Mouse (Mus musculus) embryonic facial prominence, embryonic 11.5 days (tissue): ENCODE measurements around the gene Mill2. TPM values are rescaled to one million over a fixed set of nuclear protein-coding genes. Genes with fewer than 3 reads are reported as not detected.
A peak's percentile ranks its signal among the peaks of the same experiment; 100 is the strongest.

Experiments
- ATAC-seq: fragments of 200-750 bp; cut with Nextera tagmentation; replicated peaks from 2 replicates; pipeline ENCODE4 v1.8.0; 2017; ENCODE audit warnings: low read depth; ENCODE audit not compliant: insufficient number of reproducible peaks, low FRiP score, low TSS enrichment
- DNase-seq: peaks from one replicate; pipeline ENCODE4 v3.0.0-alpha.2; 2015; ENCODE audit warnings: low spot score
- H3K27ac ChIP-seq: fragments of 300-500 bp; sonication (generic); replicated peaks from 2 replicates; pipeline ENCODE4 v1.5.1; 2014; ENCODE audit warnings: mild to moderate bottlenecking, low read depth, low read length, control low read depth
- H3K27me3 ChIP-seq: fragments of 300-500 bp; sonication (generic); 2 replicates; pipeline ENCODE4 v1.6.1; 2014; ENCODE audit warnings: mild to moderate bottlenecking, low read length, moderate library complexity, mixed read lengths; ENCODE audit not compliant: control insufficient read depth, insufficient read depth
- H3K36me3 ChIP-seq: fragments of 300-500 bp; sonication (generic); replicated peaks from 2 replicates; pipeline ENCODE4 v1.6.1; 2014; ENCODE audit warnings: low read depth, mild to moderate bottlenecking, low read length, moderate library complexity, mixed read lengths; ENCODE audit not compliant: control insufficient read depth, insufficient read depth
- H3K4me1 ChIP-seq: fragments of 300-500 bp; sonication (generic); 2 replicates; pipeline ENCODE4 v1.6.1; 2014; ENCODE audit warnings: low read length, mixed read lengths; ENCODE audit not compliant: control insufficient read depth, insufficient read depth
- H3K4me2 ChIP-seq: fragments of 300-500 bp; sonication (generic); 2 replicates; pipeline ENCODE4 v1.6.1; 2014; ENCODE audit warnings: low read depth, mild to moderate bottlenecking, control low read depth, low read length, moderate library complexity
- H3K4me3 ChIP-seq: fragments of 300-500 bp; sonication (generic); 2 replicates; pipeline ENCODE4 v1.5.1; 2014; ENCODE audit warnings: low read depth, low read length, control low read depth
- H3K9ac ChIP-seq: fragments of 300-500 bp; sonication (generic); replicated peaks from 2 replicates; pipeline ENCODE4 v1.6.1; 2014; ENCODE audit warnings: mild to moderate bottlenecking, control low read depth, low read length
- H3K9me3 ChIP-seq: fragments of 300-500 bp; sonication (generic); replicated peaks from 2 replicates; pipeline ENCODE4 v1.6.1; 2016; ENCODE audit warnings: mild to moderate bottlenecking, low read length, inconsistent platforms, mixed read lengths; ENCODE audit not compliant: control insufficient read depth
- WGBS: fragments of 180-500 bp; shearing (Covaris S2); extraction: QIAGEN DNeasy Blood & Tissue Kit; methylation state at CpG from one replicate; pipeline ENCODE4 v1.1.7; 2014; 5-methylcytosine and 5-hydroxymethylcytosine counted together
- polyA plus RNA-seq: library from polyadenylated mRNA; unstranded; fragments of >200 nt; fragmentation: Nextera tagmentation; extraction: Ambion mirVana; gene quantifications from 2 replicates; pipeline ENCODE4 v1.2.1, GENCODE M21; 2014

Gene Mill2
- polyA plus RNA-seq, 1 experiment from 2014 or later = 0.20 TPM

DNA sequence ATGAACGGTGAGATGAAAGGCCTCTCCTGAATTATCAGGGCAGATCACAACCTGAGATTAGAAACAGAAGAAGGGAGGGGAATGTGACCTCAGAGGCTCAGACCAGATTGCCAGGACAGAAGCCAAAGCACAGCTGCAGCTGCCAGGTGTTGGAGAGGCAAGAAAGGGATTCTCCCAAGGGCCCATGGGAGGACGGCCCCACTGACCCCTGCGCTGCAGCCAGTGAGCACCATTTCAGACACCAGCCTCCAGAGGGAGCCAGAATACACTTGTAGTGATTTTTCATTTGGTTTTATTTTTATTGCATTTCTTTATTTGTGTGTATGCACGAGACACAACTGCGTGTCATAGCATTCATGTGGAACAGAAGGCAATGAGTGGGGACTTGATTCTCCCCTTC lies 56.8 kb downstream of the Mill2 start:
- no peak overlapping the region for H3K4me2 ChIP-seq
- 39% methylated on average over 5 of the region's 5 CpGs for WGBS
- DNase-seq (peak; percentile 63), ATAC-seq (no peak)
- H3K9me3 ChIP-seq = no peaks in the 10 kb centered on the region
- H3K4me1 ChIP-seq = peaks cover 7% of the 10 kb centered on the region
- H3K36me3 ChIP-seq = no peaks in the 10 kb centered on the region
- H3K27ac ChIP-seq = no peak overlapping the region
- no peak overlapping the region for H3K9ac ChIP-seq
- H3K4me3 ChIP-seq = no peak overlapping the region
- H3K27me3 ChIP-seq = 0 out of 2 replicates have a peak, but pooled peaks cover 4% of the 10 kb centered on the region

DNA sequence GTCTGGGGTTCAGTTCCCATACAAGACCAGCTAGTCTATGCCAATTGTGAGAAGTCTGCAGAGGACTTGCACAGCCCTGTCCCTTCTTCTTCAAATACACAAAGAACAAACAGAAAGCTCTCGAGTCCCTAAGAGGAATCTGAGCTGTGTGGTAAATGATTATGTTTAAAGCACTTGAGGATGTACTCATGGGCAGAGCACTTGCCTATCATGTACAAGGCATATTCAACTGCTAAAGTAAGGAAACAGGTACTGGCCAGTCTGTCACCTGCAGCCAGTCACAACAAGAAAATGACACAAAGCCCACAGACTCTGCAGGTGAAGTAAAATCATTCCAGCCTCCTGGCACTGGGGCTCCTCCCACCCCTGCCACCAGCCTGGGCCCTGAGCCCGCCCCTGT lies 60.7 kb downstream of the Mill2 start:
- no peaks in the 10 kb centered on the region for H3K36me3 ChIP-seq

DNA sequence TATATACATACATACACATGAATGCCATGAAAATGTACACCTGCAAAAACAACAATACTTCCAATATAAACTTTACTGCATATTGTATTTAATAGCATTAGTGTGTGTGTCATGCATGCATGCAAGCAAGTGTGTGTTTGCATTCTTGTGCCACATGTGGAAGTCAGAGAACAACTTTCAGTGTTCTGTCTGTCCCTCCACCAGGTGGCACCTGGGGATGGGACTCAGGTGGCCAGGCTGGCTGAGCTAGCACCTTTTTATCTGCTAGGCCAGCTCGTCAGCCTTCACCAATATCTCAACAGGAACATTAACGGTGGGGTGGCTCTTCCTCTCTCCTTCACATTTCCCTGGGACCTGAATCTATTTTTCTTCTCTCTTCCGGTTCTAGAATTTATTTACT lies 62.7 kb downstream of the Mill2 start:
- H3K36me3 ChIP-seq = no peaks in the 10 kb centered on the region
- 77% methylated on average over 3 of the region's 3 CpGs for WGBS
- no peak overlapping the region for H3K9ac ChIP-seq

More for the DNA sequence above, 60.7 kb downstream of the Mill2 start:
- H3K4me2 ChIP-seq = no peak overlapping the region
- no peaks in the 10 kb centered on the region for H3K27me3 ChIP-seq
- H3K9me3 ChIP-seq = no peaks in the 10 kb centered on the region
- 76% methylated on average over 2 of the region's 2 CpGs for WGBS
- H3K4me1 ChIP-seq = no peaks in the 10 kb centered on the region
- no peak overlapping the region for H3K9ac ChIP-seq
- DNase-seq (no peak), ATAC-seq (no peak)
- no peak overlapping the region for H3K4me3 ChIP-seq
- no peak overlapping the region for H3K27ac ChIP-seq

DNA sequence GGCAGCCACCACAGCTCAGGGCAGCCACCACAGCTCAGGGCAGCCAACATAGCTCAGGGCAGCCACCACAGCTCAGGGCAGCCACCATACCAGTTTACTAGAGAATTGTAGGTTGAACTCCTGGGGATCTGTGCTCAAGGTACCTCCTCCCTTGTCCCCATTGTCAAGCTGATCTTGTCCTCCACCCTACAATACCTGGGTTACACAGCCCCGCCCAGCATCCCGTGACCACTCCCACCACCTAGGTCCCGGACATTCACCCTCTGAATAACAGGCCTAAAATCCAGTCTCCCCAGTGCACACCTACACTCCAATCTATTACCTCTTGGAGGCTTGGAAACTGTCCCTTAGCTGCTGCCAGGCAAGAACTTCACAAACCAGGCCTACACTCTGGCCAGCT lies 65.2 kb downstream of the Mill2 start:
- Histone ChIP-seq H3K27ac (no peak overlapping the region), H3K4me1 (no peaks in the 10 kb centered on the region; the same call in 1 of the 2 replicates), H3K36me3 (no peaks in the 10 kb centered on the region), H3K9me3 (no peaks in the 10 kb centered on the region), H3K27me3 (no peaks in the 10 kb centered on the region), H3K4me2 (no peak overlapping the region), H3K9ac (no peak overlapping the region), H3K4me3 (no peak overlapping the region)
- DNase-seq (no peak), ATAC-seq (no peak)
- WGBS = 74% methylated on average over 3 of the region's 3 CpGs

More for the DNA sequence above, 62.7 kb downstream of the Mill2 start:
- H3K4me3 ChIP-seq = no peak overlapping the region
- ATAC-seq (no peak), DNase-seq (no peak)
- no peaks in the 10 kb centered on the region for H3K4me1 ChIP-seq
- no peak overlapping the region for H3K27ac ChIP-seq
- no peaks in the 10 kb centered on the region for H3K9me3 ChIP-seq
- no peak overlapping the region for H3K4me2 ChIP-seq
- no peaks in the 10 kb centered on the region for H3K27me3 ChIP-seq

DNA sequence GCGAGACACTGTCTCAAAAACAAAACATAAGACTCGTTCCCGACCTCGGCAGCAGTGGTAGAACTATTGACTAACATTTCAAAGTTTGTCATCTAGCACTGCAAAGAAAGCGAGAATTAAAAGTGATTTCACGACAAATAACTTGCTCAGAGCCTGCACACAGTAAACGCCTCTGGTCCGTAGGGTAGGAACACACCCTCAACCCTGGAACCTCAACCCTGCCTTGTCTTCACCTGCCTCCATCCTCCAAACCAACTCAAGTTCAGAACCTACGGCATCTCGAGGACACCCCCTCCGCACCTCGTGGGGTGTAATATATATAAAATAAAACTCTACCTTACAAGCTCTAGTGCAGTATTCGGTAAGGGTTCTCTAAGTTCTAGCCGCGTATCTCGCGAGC lies 70.0 kb downstream of the Mill2 start:
- no peaks in the 10 kb centered on the region; the same call in 1 of the 2 replicates for H3K4me1 ChIP-seq
- H3K4me2 ChIP-seq = peak overlapping the region; percentile 57
- H3K36me3 ChIP-seq = no peaks in the 10 kb centered on the region
- H3K27ac ChIP-seq = no peak overlapping the region
- 8% methylated on average over 17 of the region's 17 CpGs for WGBS
- H3K9ac ChIP-seq = peak overlapping the region; percentile 64
- DNase-seq (no peak), ATAC-seq (peak; percentile 14; the same call in 1 of the 2 replicates)
- no peaks in the 10 kb centered on the region for H3K9me3 ChIP-seq
- no peaks in the 10 kb centered on the region for H3K27me3 ChIP-seq
- peak overlapping the region; percentile 83 for H3K4me3 ChIP-seq

DNA sequence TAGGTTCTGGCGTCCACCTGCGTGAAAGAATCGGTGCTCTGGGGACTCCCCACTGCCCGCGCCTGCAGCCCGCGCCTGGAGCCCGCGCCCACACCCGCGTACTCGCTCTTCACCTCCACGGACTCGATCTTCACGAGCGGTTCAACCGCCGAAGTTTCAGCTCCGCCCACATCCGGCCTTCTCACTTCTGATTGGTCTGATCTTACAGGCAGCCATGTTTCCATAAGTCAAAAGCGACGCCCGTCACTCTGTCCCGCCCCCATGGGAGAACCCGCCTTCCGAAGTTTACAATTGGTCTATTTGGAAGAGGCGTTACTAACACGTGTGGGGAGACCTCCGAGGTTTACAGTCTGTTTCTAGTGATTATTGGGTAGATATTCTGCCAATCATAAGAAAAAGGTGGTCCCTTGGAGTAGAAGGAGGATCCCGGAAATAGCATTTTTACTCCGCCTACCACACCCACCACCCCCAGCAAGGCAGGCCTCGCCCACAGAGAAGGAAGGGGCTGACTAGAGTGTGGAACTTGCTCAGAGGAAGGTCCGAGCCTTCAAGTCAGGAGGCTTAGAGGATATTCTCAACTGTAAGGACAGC lies 70.6 kb downstream of the Mill2 start, which contains the start of gene Ccdc61:
Gene Ccdc61 (minus strand): TSS at position 175 of the 591 bp plus-strand sequence.
- DNase-seq (peak; percentile 99), ATAC-seq (peak; percentile 98)
- H3K4me1 ChIP-seq = no peaks in the 10 kb centered on the region; the same call in 1 of the 2 replicates
- peak within 1 kb of the TSS; percentile 64 for H3K9ac ChIP-seq
- no peaks in the 10 kb centered on the region for H3K36me3 ChIP-seq
- no peak within 1 kb of the TSS for H3K27ac ChIP-seq
- no peaks in the 10 kb centered on the region for H3K9me3 ChIP-seq
- peak within 1 kb of the TSS; percentile 83 for H3K4me3 ChIP-seq
- H3K4me2 ChIP-seq = peak within 1 kb of the TSS; percentile 57
- no peaks in the 10 kb centered on the region for H3K27me3 ChIP-seq
- WGBS = under 1% methylated on average over 33 of the region's 33 CpGs

Other genes starting within 250 kb of the Mill2 start
- gene Psg23, start 223.5 kb upstream of the Mill2 start, polyA plus RNA-seq = not detected in 2 replicates
- gene Psg21, start 183.2 kb upstream of the Mill2 start, polyA plus RNA-seq = not detected in 2 replicates
- not detected in 2 replicates for gene Psg20, start 153.8 kb upstream of the Mill2 start, polyA plus RNA-seq
- gene Psg22, start 121.9 kb upstream of the Mill2 start, polyA plus RNA-seq = not detected in 2 replicates
- not detected in 2 replicates for gene Psg19, start 41.4 kb upstream of the Mill2 start, polyA plus RNA-seq
- gene Psg17, start 18.4 kb upstream of the Mill2 start, polyA plus RNA-seq = not detected in 2 replicates
- 0.49 and 0.70 TPM in 2 replicates for gene Pglyrp1, start 31.4 kb downstream of the Mill2 start, polyA plus RNA-seq
- 22.6 and 26.5 TPM in 2 replicates for gene Ccdc61, start 70.4 kb downstream of the Mill2 start, polyA plus RNA-seq
- gene Nova2, start 85.9 kb downstream of the Mill2 start, polyA plus RNA-seq = 1.4 and 1.7 TPM in 2 replicates
- not detected in 2 replicates for gene Nanos2, start 147.4 kb downstream of the Mill2 start, polyA plus RNA-seq
- gene Mypop, start 151.3 kb downstream of the Mill2 start, polyA plus RNA-seq = 4.3 and 5.3 TPM in 2 replicates
- gene Irf2bp1, start 164.1 kb downstream of the Mill2 start, polyA plus RNA-seq = 27.9 and 28.3 TPM in 2 replicates
- not detected in 2 replicates for gene Foxa3, start 183.6 kb downstream of the Mill2 start, polyA plus RNA-seq
- 34.8 and 36.3 TPM in 2 replicates for gene Sympk, start 184.4 kb downstream of the Mill2 start, polyA plus RNA-seq
- not detected in 2 replicates for gene Rsph6a, start 214.7 kb downstream of the Mill2 start, polyA plus RNA-seq
- 17.2 and 17.7 TPM in 2 replicates for gene Dmwd, start 236.3 kb downstream of the Mill2 start, polyA plus RNA-seq
- 5.1 and 6.5 TPM in 2 replicates for gene Dmpk, start 243.9 kb downstream of the Mill2 start, polyA plus RNA-seq